Mouse (Mus musculus): ENCODE measurements around the gene Milr1. TPM values are rescaled to one million over a fixed set of nuclear protein-coding genes. Genes with fewer than 3 reads are reported as not detected.
"Not testable (repeated sequence)": the region's sequence is repeated elsewhere in the genome, so short reads cannot be mapped to it uniquely, and the experiment has no call there.

The Milr1 gene
- polyA plus RNA-seq, 1 experiment from 2014 or later, result 2.3 TPM

GRCm38 (mm10) chr11:106716568-106716967 lies 34.5 kb upstream of the Milr1 start:
- no peak overlapping the region for H3K27ac ChIP-seq
- no peak overlapping the region for H3K9ac ChIP-seq
- no peaks in the 10 kb centered on the region for H3K36me3 ChIP-seq
- no peaks in the 10 kb centered on the region for H3K27me3 ChIP-seq
- no peak overlapping the region for H3K4me3 ChIP-seq
- no peak for ATAC-seq (ENCODE audit: insufficient number of reproducible peaks, low FRiP score, low TSS enrichment, low read depth)
- WGBS, result 70% methylated on average over 5 of the region's 5 CpGs
- H3K9me3 ChIP-seq, result no peaks in the 10 kb centered on the region
- H3K4me1 ChIP-seq, result no peaks in the 10 kb centered on the region
- H3K4me2 ChIP-seq, result no peak overlapping the region

- H3K4me1 ChIP-seq, result no peaks in the 10 kb centered on the region
- no peak overlapping the region for H3K27ac ChIP-seq
- no peaks in the 10 kb centered on the region for H3K36me3 ChIP-seq
- H3K4me3 ChIP-seq, result no peak overlapping the region
- H3K9me3 ChIP-seq, result no peaks in the 10 kb centered on the region
- no peak for ATAC-seq (ENCODE audit: insufficient number of reproducible peaks, low FRiP score, low TSS enrichment, low read depth)
- H3K27me3 ChIP-seq, result no peaks in the 10 kb centered on the region
- H3K4me2 ChIP-seq, result no peak overlapping the region
- no peak overlapping the region for H3K9ac ChIP-seq
- 75% methylated on average over 8 of the region's 8 CpGs for WGBS
Measured at GRCm38 (mm10) chr11:106720379-106720778, 30.6 kb upstream of the Milr1 start.

GRCm38 (mm10) chr11:106722831-106723361 lies 28.1 kb upstream of the Milr1 start:
- Histone ChIP-seq H3K4me2 (no peak overlapping the region), H3K4me3 (no peak overlapping the region), H3K9ac (no peak overlapping the region), H3K27ac (no peak overlapping the region), H3K36me3 (no peaks in the 10 kb centered on the region), H3K27me3 (no peaks in the 10 kb centered on the region), H3K9me3 (no peaks in the 10 kb centered on the region), H3K4me1 (0 out of 2 replicates have a peak, but pooled peaks cover 1% of the 10 kb centered on the region)
- 11% methylated on average over 6 of the region's 7 CpGs for WGBS
- no peak; the same call in 1 of the 2 replicates for ATAC-seq (ENCODE audit: insufficient number of reproducible peaks, low FRiP score, low TSS enrichment, low read depth)

- 77% methylated on average over 15 of the region's 15 CpGs for WGBS
- H3K4me3 ChIP-seq, result no peak overlapping the region
- ATAC-seq (ENCODE audit: insufficient number of reproducible peaks, low FRiP score, low TSS enrichment, low read depth), result no peak
Measured at GRCm38 (mm10) chr11:106723611-106724125, 27.4 kb upstream of the Milr1 start.

DNA sequence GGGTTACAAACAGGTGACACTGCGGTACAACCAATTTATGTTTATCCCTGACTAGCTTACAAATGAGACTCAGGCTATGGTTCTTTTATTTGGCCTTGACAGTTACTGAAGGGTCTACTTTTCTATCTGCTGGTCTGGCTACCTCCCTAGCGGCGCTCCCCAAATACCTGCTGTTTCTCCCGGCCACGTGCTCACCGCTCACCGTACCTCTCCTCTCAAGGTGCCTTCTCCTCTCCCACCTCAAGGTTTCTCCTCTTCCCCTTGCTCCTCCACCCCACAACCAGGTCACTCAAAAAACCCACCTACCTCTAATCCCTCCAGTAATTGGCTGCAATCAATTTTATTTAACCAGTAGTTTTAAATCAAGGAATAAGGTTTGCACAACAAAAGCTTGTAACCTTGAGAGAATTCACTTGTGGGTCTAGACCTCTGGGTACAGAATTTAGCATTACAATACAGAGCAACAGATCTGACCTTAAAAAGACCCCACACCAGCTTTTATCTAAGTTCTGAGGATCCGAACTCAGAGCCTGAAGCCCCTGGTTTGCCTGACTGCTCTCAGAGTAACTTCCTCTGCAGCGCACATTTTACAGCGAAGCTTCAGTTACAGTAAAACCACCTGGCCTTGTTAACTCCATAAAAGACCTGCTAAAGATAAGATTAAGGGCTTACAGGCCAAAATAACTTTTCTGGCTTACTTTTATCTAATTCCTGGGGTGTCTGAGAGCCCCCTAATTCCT lies 26.7 kb upstream of the Milr1 start:
- Histone ChIP-seq H3K27ac (no peak overlapping the region), H3K27me3 (no peaks in the 10 kb centered on the region), H3K9me3 (no peaks in the 10 kb centered on the region), H3K4me3 (no peak overlapping the region), H3K4me1 (0 out of 2 replicates have a peak, but pooled peaks cover 3% of the 10 kb centered on the region), H3K9ac (no peak overlapping the region), H3K4me2 (no peak overlapping the region), H3K36me3 (no peaks in the 10 kb centered on the region)
- WGBS, result 84% methylated on average over 10 of the region's 10 CpGs
- no peak for ATAC-seq (ENCODE audit: insufficient number of reproducible peaks, low FRiP score, low TSS enrichment, low read depth)

More at GRCm38 (mm10) chr11:106723611-106724125, 27.4 kb upstream of the Milr1 start:
- Histone ChIP-seq H3K27ac (no peak overlapping the region), H3K27me3 (no peaks in the 10 kb centered on the region), H3K9me3 (no peaks in the 10 kb centered on the region), H3K36me3 (no peaks in the 10 kb centered on the region), H3K4me2 (no peak overlapping the region), H3K9ac (no peak overlapping the region), H3K4me1 (0 out of 2 replicates have a peak, but pooled peaks cover 3% of the 10 kb centered on the region)

GRCm38 (mm10) chr11:106724916-106725235 lies 26.1 kb upstream of the Milr1 start:
- H3K27me3 ChIP-seq; H3K4me3 ChIP-seq; H3K9me3 ChIP-seq; H3K4me2 ChIP-seq; H3K9ac ChIP-seq; ATAC-seq (ENCODE audit: insufficient number of reproducible peaks, low FRiP score, low TSS enrichment, low read depth); H3K4me1 ChIP-seq; H3K27ac ChIP-seq; H3K36me3 ChIP-seq: not testable (repeated sequence)
- 87% methylated on average over 9 of the region's 9 CpGs for WGBS

GRCm38 (mm10) chr11:106727967-106728366 lies 23.1 kb upstream of the Milr1 start:
- no peak overlapping the region for H3K4me2 ChIP-seq
- H3K4me1 ChIP-seq, result 0 out of 2 replicates have a peak, but pooled peaks cover 3% of the 10 kb centered on the region
- no peaks in the 10 kb centered on the region for H3K27me3 ChIP-seq
- H3K4me3 ChIP-seq, result no peak overlapping the region
- WGBS, result 30% methylated on average over 5 of the region's 5 CpGs
- H3K27ac ChIP-seq, result no peak overlapping the region
- no peaks in the 10 kb centered on the region for H3K36me3 ChIP-seq
- no peaks in the 10 kb centered on the region for H3K9me3 ChIP-seq
- ATAC-seq (ENCODE audit: insufficient number of reproducible peaks, low FRiP score, low TSS enrichment, low read depth), result no peak
- H3K9ac ChIP-seq, result no peak overlapping the region

GRCm38 (mm10) chr11:106728402-106729366 lies 22.3 kb upstream of the Milr1 start:
- 0 out of 2 replicates have a peak, but pooled peaks cover 3% of the 10 kb centered on the region for H3K4me1 ChIP-seq
- 69% methylated on average over 10 of the region's 10 CpGs for WGBS
- no peak overlapping the region for H3K4me2 ChIP-seq
- H3K27me3 ChIP-seq, result no peaks in the 10 kb centered on the region
- no peak overlapping the region for H3K9ac ChIP-seq
- H3K36me3 ChIP-seq, result no peaks in the 10 kb centered on the region
- H3K9me3 ChIP-seq, result no peaks in the 10 kb centered on the region
- no peak for ATAC-seq (ENCODE audit: insufficient number of reproducible peaks, low FRiP score, low TSS enrichment, low read depth)
- H3K4me3 ChIP-seq, result no peak overlapping the region
- no peak overlapping the region for H3K27ac ChIP-seq

GRCm38 (mm10) chr11:106729656-106730055 lies 21.4 kb upstream of the Milr1 start:
- no peak for ATAC-seq (ENCODE audit: insufficient number of reproducible peaks, low FRiP score, low TSS enrichment, low read depth)
- Histone ChIP-seq H3K36me3 (no peaks in the 10 kb centered on the region), H3K9me3 (no peaks in the 10 kb centered on the region), H3K27me3 (no peaks in the 10 kb centered on the region), H3K4me1 (0 out of 2 replicates have a peak, but pooled peaks cover 3% of the 10 kb centered on the region), H3K4me3 (no peak overlapping the region), H3K27ac (no peak overlapping the region), H3K9ac (no peak overlapping the region), H3K4me2 (no peak overlapping the region)
- 97% methylated on average over 1 of the region's 1 CpGs for WGBS

- ATAC-seq (ENCODE audit: insufficient number of reproducible peaks, low FRiP score, low TSS enrichment, low read depth), result no peak
- Histone ChIP-seq H3K27me3 (no peaks in the 10 kb centered on the region), H3K4me3 (no peak overlapping the region), H3K4me1 (0 out of 2 replicates have a peak, but pooled peaks cover 3% of the 10 kb centered on the region), H3K27ac (no peak overlapping the region), H3K9ac (no peak overlapping the region), H3K36me3 (no peaks in the 10 kb centered on the region), H3K9me3 (no peaks in the 10 kb centered on the region), H3K4me2 (no peak overlapping the region)
- 54% methylated on average over 4 of the region's 4 CpGs for WGBS
Measured at GRCm38 (mm10) chr11:106730714-106731113, 20.3 kb upstream of the Milr1 start.

GRCm38 (mm10) chr11:106736614-106737013 lies 14.4 kb upstream of the Milr1 start:
- Histone ChIP-seq H3K4me3 (no peak overlapping the region), H3K36me3 (no peaks in the 10 kb centered on the region), H3K4me2 (no peak overlapping the region), H3K27ac (no peak overlapping the region), H3K4me1 (no peaks in the 10 kb centered on the region), H3K9me3 (no peaks in the 10 kb centered on the region), H3K9ac (no peak overlapping the region), H3K27me3 (no peaks in the 10 kb centered on the region)
- 78% methylated on average over 3 of the region's 3 CpGs for WGBS
- ATAC-seq (ENCODE audit: insufficient number of reproducible peaks, low FRiP score, low TSS enrichment, low read depth), result no peak

All from limb, embryonic 15.5 days (tissue).